Mouse (Mus musculus) midbrain, embryonic 10.5 days (tissue): ENCODE measurements around the gene Hjurp. TPM values are rescaled to one million over a fixed set of nuclear protein-coding genes. Genes with fewer than 3 reads are reported as not detected.

Source experiments
- DNase-seq: peaks from one replicate; pipeline ENCODE4 v3.0.0-alpha.2; 2017; ENCODE audit warnings: low spot score
- H3K27ac ChIP-seq: fragments of 300-500 bp; sonication (generic); replicated peaks from 2 replicates; pipeline ENCODE4 v1.5.1; 2016; ENCODE audit warnings: mild to moderate bottlenecking
- H3K27me3 ChIP-seq: fragments of 300-500 bp; sonication (generic); 2 replicates; pipeline ENCODE4 v1.6.1; 2016; ENCODE audit warnings: low read depth, mild to moderate bottlenecking; ENCODE audit not compliant: poor library complexity, severe bottlenecking
- H3K36me3 ChIP-seq: fragments of 300-500 bp; sonication (generic); 2 replicates; pipeline ENCODE4 v1.6.1; 2016; ENCODE audit warnings: mild to moderate bottlenecking, moderate library complexity
- H3K4me1 ChIP-seq: fragments of 300-500 bp; sonication (generic); 2 replicates; pipeline ENCODE4 v1.6.1; 2016
- H3K4me3 ChIP-seq: fragments of 300-500 bp; sonication (generic); 2 replicates; pipeline ENCODE4 v1.5.1; 2016; ENCODE audit warnings: mild to moderate bottlenecking, moderate library complexity
- H3K9me3 ChIP-seq: fragments of 300-500 bp; sonication (generic); replicated peaks from 2 replicates; pipeline ENCODE4 v1.6.1; 2016; ENCODE audit warnings: mild to moderate bottlenecking
- WGBS: fragments of 180-500 bp; shearing (Covaris S2); methylation state at CpG from one replicate; pipeline ENCODE4 v1.1.7; 2016; 5-methylcytosine and 5-hydroxymethylcytosine counted together
- polyA plus RNA-seq: library from polyadenylated mRNA; unstranded; fragments of >200 nt; fragmentation: Nextera tagmentation; extraction: Ambion mirVana; gene quantifications from 2 replicates; pipeline ENCODE4 v1.2.1, GENCODE M21; 2016

The Hjurp gene
- polyA plus RNA-seq, 1 experiment from 2014 or later, result 213 TPM

- 82% methylated on average over 4 of the region's 4 CpGs for WGBS
- no peak for DNase-seq
Measured at GRCm38 (mm10) chr1:88273832-88274231, 3.6 kb downstream of the Hjurp start.

DNA sequence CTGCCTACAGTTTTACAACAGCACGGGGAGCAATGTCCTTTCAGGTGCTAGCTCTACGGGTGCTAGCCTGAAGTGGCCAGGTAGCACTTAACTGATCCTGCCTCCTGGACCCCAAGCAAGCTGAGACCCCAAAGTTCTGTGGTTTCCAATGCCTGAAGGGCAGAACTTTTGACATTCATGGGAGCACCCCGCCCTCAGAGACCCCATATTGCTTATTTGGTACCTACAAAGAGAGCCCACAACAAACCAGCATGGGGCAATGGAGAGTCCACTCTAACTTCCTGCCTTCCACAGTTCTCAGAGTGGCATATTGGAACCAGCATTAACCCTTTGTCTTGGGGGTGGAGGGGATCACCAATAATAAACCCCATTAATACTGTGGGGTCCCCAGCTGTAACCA, 4.1 kb downstream of the Hjurp start:
- Histone ChIP-seq H3K4me3 (no peak overlapping the region), H3K36me3 (peaks cover 73% of the 10 kb centered on the region), H3K27me3 (no peaks in the 10 kb centered on the region), H3K27ac (no peak overlapping the region), H3K4me1 (peaks cover 20% of the 10 kb centered on the region), H3K9me3 (peaks cover 31% of the 10 kb centered on the region)
- DNase-seq, result no peak
- WGBS, result 95% methylated on average over 3 of the region's 3 CpGs

More at GRCm38 (mm10) chr1:88273832-88274231, 3.6 kb downstream of the Hjurp start:
- Histone ChIP-seq H3K27ac (no peak overlapping the region), H3K4me1 (peaks cover 20% of the 10 kb centered on the region), H3K36me3 (peaks cover 68% of the 10 kb centered on the region), H3K4me3 (no peak overlapping the region), H3K27me3 (no peaks in the 10 kb centered on the region), H3K9me3 (peaks cover 28% of the 10 kb centered on the region)

DNA sequence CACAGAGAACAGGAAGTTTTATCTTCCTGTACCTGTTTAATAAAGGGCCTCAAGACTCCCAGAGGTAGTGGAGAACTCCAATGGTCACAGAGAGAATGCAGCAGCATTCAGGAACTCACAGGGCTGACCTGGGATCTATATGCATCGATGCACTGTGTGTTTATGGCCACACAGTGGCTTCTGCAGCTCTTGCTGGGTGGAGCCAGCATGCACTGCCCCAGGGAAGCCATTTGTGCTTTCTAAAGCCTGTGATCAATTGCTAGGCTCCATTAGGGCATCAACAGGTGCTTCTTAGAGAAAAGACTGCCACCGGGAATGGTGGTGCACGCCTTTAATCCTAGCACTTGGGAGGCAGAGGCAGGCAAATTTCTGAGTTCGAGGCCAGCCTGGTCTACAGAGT, 4.6 kb downstream of the Hjurp start:
- Histone ChIP-seq H3K27me3 (no peaks in the 10 kb centered on the region), H3K27ac (no peak overlapping the region), H3K36me3 (peaks cover 78% of the 10 kb centered on the region), H3K9me3 (peaks cover 27% of the 10 kb centered on the region), H3K4me1 (peaks cover 20% of the 10 kb centered on the region), H3K4me3 (no peak overlapping the region)
- 64% methylated on average over 4 of the region's 4 CpGs for WGBS
- DNase-seq, result no peak

- 89% methylated on average over 12 of the region's 12 CpGs for WGBS
- peaks cover 41% of the 10 kb centered on the region for H3K9me3 ChIP-seq
- no peak for DNase-seq
- no peaks in the 10 kb centered on the region for H3K27me3 ChIP-seq
- H3K4me1 ChIP-seq, result no peaks in the 10 kb centered on the region
- no peak overlapping the region for H3K27ac ChIP-seq
- peaks cover 96% of the 10 kb centered on the region for H3K36me3 ChIP-seq
- no peak overlapping the region for H3K4me3 ChIP-seq
Measured at GRCm38 (mm10) chr1:88269539-88270309, 7.7 kb downstream of the Hjurp start.

DNA sequence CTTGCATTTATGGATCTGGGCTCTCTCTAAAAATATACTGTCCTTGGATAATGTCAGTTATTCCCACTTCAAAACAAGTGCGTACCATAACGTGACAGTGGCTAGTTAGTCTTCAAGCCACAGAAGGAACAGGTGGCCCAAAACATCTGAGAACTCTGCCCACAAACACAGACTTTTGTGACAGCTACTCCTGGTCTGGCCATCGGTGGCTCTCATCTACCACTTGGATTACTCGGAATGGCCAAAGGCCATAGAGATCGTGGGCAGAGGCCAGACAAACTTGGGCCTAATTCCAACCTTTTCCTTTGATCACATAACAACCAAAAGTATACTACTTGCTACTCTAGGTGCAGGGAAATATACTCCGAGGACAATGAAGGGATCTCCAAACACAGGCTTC, 9.4 kb downstream of the Hjurp start:
- Histone ChIP-seq H3K4me3 (no peak overlapping the region), H3K4me1 (no peaks in the 10 kb centered on the region), H3K27ac (no peak overlapping the region), H3K36me3 (peaks cover 96% of the 10 kb centered on the region), H3K27me3 (no peaks in the 10 kb centered on the region), H3K9me3 (peaks cover 58% of the 10 kb centered on the region)
- DNase-seq, result no peak
- WGBS, result 88% methylated on average over 6 of the region's 6 CpGs

DNA sequence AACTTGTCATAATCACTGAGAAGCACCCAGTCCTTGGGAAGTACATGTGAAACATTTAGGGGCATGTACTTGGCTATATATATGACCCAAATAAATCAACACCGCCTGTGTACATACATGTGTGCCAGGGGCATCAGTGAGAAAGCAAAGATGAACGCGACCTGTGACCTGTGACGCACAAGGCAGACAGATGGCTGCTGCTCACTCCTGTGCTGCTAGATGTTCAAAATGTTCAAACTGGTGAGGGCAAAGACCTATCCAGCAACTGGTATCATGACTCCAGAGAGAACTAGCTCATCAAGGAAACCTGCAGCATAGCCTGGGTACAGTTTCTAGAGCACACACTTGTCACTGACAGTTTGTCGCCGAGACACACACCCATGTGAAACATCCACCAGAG, 9.9 kb downstream of the Hjurp start:
- no peak for DNase-seq
- no peak overlapping the region for H3K27ac ChIP-seq
- peaks cover 61% of the 10 kb centered on the region for H3K9me3 ChIP-seq
- peaks cover 96% of the 10 kb centered on the region for H3K36me3 ChIP-seq
- no peak overlapping the region for H3K4me3 ChIP-seq
- WGBS, result 95% methylated on average over 6 of the region's 6 CpGs
- H3K4me1 ChIP-seq, result no peaks in the 10 kb centered on the region
- H3K27me3 ChIP-seq, result no peaks in the 10 kb centered on the region

DNA sequence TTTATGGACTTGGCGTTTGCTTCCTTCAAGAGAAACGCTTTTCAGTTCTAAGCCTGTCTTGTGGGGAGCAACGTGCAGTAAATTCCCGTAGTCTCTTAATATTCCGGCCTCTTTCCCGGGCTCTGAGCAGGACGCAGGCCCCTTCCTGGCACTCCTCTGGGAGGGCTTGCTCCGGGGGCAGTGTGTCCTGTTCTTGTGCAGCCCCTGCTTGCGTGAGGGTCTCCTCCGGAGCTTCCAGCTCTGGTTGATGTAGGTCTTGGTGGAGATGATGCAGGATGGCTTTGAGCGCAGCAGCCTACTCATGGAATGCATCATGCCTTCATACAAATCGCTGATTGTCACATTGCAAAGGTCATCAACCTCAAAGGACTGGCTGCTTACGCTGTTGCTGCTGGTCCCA, 11.3 kb downstream of the Hjurp start:
- H3K9me3 ChIP-seq, result peaks cover 69% of the 10 kb centered on the region
- H3K36me3 ChIP-seq, result peaks cover 96% of the 10 kb centered on the region
- DNase-seq, result no peak
- no peaks in the 10 kb centered on the region for H3K4me1 ChIP-seq
- H3K27ac ChIP-seq, result no peak overlapping the region
- H3K4me3 ChIP-seq, result no peak overlapping the region
- no peaks in the 10 kb centered on the region for H3K27me3 ChIP-seq
- WGBS, result 90% methylated on average over 13 of the region's 13 CpGs

- no peak for DNase-seq
- Histone ChIP-seq H3K4me3 (no peak overlapping the region), H3K36me3 (peaks cover 100% of the 10 kb centered on the region), H3K27ac (no peak overlapping the region), H3K9me3 (peaks cover 82% of the 10 kb centered on the region), H3K4me1 (no peaks in the 10 kb centered on the region), H3K27me3 (no peaks in the 10 kb centered on the region)
- 79% methylated on average over 4 of the region's 4 CpGs for WGBS
Measured at GRCm38 (mm10) chr1:88264869-88265240, 12.6 kb downstream of the Hjurp start.

DNA sequence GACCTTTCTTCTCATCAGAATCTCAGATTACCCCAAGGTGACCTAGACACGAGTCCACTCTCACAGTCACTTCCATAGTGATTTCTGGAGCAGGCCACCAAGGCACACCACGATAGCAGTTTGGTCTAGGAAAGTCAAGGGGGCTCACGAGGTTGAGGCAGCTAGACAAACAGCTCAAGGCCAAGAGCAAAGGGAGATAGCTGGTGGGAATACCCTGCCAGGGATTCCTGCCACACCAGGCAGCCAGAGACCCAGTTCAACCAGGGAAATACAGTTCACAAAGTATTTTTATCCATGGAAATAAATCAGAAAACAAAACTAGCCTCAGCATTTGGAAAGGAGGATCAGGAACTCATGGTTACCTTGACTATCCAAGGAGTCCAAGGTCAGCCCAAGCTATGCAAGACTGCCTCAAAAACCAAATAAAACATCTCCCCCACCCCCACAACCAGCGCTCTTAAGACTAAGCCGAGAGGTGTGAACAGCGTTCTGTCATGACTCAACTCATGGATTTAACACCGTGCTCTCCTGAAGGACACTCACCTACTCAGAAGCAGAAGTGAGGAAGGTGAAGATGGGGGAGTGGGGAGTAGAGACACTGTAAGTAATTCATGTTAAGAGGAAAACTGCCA, 13.1 kb downstream of the Hjurp start:
- DNase-seq, result no peak
- peaks cover 100% of the 10 kb centered on the region for H3K36me3 ChIP-seq
- H3K27ac ChIP-seq, result no peak overlapping the region
- H3K27me3 ChIP-seq, result no peaks in the 10 kb centered on the region
- no peaks in the 10 kb centered on the region for H3K4me1 ChIP-seq
- 87% methylated on average over 7 of the region's 7 CpGs for WGBS
- H3K4me3 ChIP-seq, result no peak overlapping the region
- H3K9me3 ChIP-seq, result peaks cover 87% of the 10 kb centered on the region

- no peak overlapping the region for H3K4me3 ChIP-seq
- no peak for DNase-seq
- H3K36me3 ChIP-seq, result peaks cover 96% of the 10 kb centered on the region
- no peaks in the 10 kb centered on the region for H3K27me3 ChIP-seq
- H3K4me1 ChIP-seq, result no peaks in the 10 kb centered on the region
- no peak overlapping the region for H3K27ac ChIP-seq
- H3K9me3 ChIP-seq, result peaks cover 90% of the 10 kb centered on the region
- 92% methylated on average over 5 of the region's 5 CpGs for WGBS
Measured at GRCm38 (mm10) chr1:88263778-88264177, 13.7 kb downstream of the Hjurp start.

DNA sequence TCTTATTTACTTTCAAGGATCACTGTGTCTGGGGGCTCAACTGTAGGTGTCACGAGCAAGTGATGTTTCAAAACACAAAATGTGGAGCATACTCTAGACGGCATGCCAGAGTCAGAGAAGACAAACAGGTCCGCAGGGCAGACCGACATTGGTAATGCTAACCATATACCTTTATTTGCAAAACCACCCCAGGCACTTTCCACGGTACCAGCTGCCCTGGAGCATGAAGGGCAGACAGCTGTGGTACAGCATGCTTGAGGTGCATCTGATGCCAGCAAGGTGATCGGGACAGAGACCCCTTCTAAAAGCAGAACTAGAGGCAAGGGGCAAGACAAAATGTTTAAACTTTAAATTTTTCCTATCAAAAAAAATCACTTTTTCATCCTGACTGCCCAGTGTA, 14.5 kb downstream of the Hjurp start:
- peaks cover 88% of the 10 kb centered on the region for H3K36me3 ChIP-seq
- H3K4me3 ChIP-seq, result no peak overlapping the region
- DNase-seq, result no peak
- 79% methylated on average over 6 of the region's 6 CpGs for WGBS
- no peaks in the 10 kb centered on the region for H3K4me1 ChIP-seq
- H3K27me3 ChIP-seq, result no peaks in the 10 kb centered on the region
- no peak overlapping the region for H3K27ac ChIP-seq
- H3K9me3 ChIP-seq, result peaks cover 94% of the 10 kb centered on the region

GRCm38 (mm10) chr1:88262255-88262654, 15.2 kb downstream of the Hjurp start:
- H3K36me3 ChIP-seq, result peaks cover 81% of the 10 kb centered on the region
- no peaks in the 10 kb centered on the region for H3K4me1 ChIP-seq
- no peaks in the 10 kb centered on the region for H3K27me3 ChIP-seq
- H3K9me3 ChIP-seq, result peaks cover 97% of the 10 kb centered on the region
- H3K27ac ChIP-seq, result no peak overlapping the region
- WGBS, result 94% methylated on average over 4 of the region's 4 CpGs
- no peak overlapping the region for H3K4me3 ChIP-seq
- no peak for DNase-seq

DNA sequence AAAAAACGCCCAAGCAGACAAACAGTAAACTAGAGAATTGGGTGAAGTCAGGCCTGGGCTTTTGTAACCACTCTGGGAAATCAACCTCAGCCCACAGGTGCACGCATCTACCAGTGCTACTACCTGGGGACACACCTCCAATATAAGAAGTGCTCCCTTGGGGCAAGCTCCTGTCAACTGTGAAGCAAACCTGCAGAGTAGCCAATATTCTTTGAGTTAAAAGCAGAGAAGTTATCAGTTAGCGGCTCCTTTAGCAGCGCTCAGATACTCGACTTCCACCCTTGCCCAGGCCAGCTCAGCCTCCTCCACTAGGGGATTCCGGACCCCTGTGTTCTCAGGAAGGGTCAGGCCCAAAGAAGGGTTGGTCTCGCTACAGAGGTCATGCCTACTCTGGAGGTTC, 15.7 kb downstream of the Hjurp start:
- DNase-seq, result no peak
- Histone ChIP-seq H3K36me3 (peaks cover 75% of the 10 kb centered on the region), H3K27me3 (no peaks in the 10 kb centered on the region), H3K27ac (no peak overlapping the region), H3K4me1 (no peaks in the 10 kb centered on the region), H3K9me3 (peaks cover 98% of the 10 kb centered on the region), H3K4me3 (no peak overlapping the region)
- WGBS, result 89% methylated on average over 7 of the region's 7 CpGs
